Mouse (Mus musculus) gastrocnemius, adult 2 months (tissue): Measurements from ENCODE around the gene Bcl2l10. TPM values are rescaled to one million over a fixed set of nuclear protein-coding genes. Genes with fewer than 3 reads are reported as not detected.

Experiments used
- DNase-seq: peaks from one replicate; pipeline ENCODE4 v3.0.0; 2022
- H3K27ac ChIP-seq: fragments of 200-600 bp; 2 replicates; pipeline ENCODE4 v1.8.1; 2022; ENCODE audit warnings: mild to moderate bottlenecking
- H3K4me3 ChIP-seq: fragments of 200-600 bp; 2 replicates; pipeline ENCODE4 v1.8.1; 2022; ENCODE audit warnings: mild to moderate bottlenecking, moderate library complexity
- CTCF ChIP-seq: fragments of 200-600 bp; IDR thresholded peaks from 2 replicates; pipeline ENCODE4 v1.8.1; 2022; ENCODE audit warnings: antibody characterized with exemption, mild to moderate bottlenecking, moderate library complexity
- intact Hi-C: fragments of 180-260 bp; cut with DNase I; formaldehyde crosslinking; loops from one replicate; pipeline ENCODE4 v1.15.1; 2025
- total RNA-seq, 2 experiments: library from RNA; stranded (reverse); gene quantifications; 2 replicates each; pipeline ENCODE4 v1.2.3; 2021

Bcl2l10 gene
- total RNA-seq, 2 experiments from 2014 or later: not detected

DNA sequence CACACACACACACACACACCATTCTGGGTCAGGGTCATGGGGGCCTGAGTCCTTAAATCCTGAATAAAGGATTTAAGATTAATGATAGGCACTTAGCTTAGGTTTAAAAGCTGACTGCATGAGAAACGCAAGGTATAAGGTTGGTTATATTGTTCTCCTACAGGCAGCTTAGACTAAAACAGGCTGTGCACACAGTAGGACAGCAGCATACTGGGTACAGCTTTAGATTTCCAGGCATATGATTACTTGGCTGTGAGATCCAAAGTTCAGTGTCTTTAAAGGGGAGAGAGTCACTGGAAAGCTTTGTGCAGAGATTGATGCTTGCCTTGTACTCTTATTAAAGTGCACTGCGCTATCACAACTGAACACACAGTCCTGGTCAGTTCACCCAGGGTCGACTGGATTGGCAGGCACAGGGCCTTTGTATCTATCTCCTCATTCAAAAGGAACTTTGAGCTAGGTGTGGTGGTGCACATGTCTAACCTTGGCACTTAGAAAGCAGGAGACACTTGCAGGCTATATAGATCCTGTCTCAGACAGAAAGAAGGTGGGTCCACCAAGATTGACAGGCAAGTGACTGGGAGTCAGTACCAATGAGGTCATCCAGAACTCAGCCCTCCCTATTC lies 36.9 kb downstream of the Bcl2l10 start:
- Histone ChIP-seq H3K4me3 (no peak overlapping the region), H3K27ac (no peak overlapping the region)
- DNase-seq: no peak
- intact Hi-C loops: no loop called here
- no peak for TF ChIP-seq CTCF

DNA sequence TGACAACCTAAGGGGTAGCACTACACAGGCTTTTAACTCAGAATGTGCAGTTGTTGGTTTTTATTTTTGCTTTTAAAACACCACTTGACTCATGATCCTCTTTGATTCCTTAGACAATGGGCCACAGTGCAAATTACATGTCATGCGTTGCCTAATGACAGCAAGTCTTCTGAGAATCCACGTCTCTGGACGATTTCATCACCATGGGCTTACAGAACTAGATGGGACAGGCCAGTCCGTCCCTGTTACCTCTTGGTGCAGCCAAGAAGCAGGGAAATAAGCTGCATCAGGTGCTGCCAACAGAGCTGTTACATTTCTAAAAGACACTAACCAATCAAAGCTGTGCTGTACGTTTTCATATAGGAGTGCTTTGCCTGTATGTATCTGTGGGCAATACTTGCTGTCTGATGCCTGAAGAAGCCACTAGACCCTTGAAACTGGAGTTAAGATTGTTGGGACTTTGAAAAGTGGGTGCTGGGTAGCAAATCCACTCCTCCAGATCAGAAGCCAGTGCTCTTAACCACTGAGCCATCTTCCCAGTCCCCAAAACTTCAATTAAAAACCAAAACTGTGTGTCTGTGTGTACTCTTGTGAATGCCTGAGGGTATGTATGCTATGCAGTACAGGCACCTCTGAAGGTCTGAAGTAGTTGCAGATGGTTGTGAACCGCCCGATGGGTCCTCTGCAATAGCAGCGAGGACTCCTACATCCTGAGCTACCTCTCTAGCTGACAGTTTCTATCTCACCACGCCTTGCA lies 37.8 kb downstream of the Bcl2l10 start:
- TF ChIP-seq CTCF: no peak
- H3K27ac ChIP-seq: no peak overlapping the region
- DNase-seq: no peak
- H3K4me3 ChIP-seq: no peak overlapping the region
- intact Hi-C loops: no loop called here

DNA sequence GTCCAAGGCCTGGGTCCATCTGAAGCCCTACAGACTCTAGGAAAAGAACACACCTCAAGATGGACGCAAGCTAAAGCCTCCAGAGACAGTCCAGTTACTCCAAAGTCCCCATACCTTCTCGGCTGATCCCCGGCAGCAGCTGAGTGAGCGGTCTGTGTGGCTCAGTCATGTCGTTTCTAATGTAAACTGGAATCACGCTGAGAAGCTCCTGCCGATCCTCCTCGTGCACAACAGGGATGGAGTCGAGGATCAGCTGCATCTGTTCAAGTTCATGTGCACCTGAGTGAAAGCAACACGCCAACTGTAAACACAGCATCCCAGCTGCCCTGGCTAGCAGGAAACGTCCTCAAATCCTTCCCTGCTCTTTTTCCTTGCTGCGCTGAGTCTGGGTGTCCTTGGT lies 45.7 kb downstream of the Bcl2l10 start:
- no peak overlapping the region for H3K27ac ChIP-seq
- intact Hi-C loops: no loop called here
- H3K4me3 ChIP-seq: no peak overlapping the region
- no peak for DNase-seq
- no peak for TF ChIP-seq CTCF

DNA sequence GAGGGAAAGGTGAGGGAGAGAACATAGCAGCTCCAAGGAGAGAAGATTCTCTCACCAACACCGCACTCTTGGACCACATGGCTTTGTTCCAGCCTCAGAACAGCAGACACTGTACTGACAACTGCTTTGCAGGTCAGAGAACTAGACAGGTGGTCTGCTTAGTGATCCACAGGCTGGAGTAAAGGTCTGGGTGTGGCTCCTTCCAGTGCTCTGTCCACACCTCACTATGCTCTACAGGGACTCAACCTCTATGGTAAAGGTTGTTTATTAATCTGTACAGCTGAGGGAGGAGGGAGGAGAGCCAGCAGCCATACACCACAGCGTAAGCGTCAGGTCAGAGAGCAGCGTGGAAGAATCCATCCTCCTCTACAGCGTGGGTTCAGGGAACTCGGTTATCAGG lies 48.4 kb downstream of the Bcl2l10 start:
- Histone ChIP-seq H3K4me3 (no peak overlapping the region), H3K27ac (no peak overlapping the region)
- no peak for DNase-seq
- TF ChIP-seq CTCF: no peak
- intact Hi-C loops: no loop called here

DNA sequence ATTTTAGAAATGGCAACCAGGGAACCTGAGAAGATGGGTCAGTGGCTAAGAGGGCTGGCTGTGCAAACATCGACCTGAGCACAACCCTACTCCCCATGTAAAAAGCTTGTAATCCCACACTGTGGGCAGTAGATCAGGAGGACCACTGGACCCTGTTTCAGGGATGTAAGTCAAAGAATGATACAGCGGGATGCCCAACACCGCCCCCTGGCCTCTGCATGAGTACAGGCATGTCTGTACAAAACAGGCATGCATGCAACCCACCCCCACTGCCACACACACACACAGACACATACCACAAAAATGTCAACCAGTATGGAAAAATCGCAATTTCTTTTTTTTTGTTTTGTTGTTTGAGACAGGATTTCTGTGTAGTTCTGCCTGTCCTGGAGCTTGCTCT lies 51.5 kb downstream of the Bcl2l10 start:
- H3K4me3 ChIP-seq: no peak overlapping the region
- DNase-seq: no peak
- H3K27ac ChIP-seq: peak overlapping the region; percentile 75
- intact Hi-C loops: no loop called here
- TF ChIP-seq CTCF: no peak

DNA sequence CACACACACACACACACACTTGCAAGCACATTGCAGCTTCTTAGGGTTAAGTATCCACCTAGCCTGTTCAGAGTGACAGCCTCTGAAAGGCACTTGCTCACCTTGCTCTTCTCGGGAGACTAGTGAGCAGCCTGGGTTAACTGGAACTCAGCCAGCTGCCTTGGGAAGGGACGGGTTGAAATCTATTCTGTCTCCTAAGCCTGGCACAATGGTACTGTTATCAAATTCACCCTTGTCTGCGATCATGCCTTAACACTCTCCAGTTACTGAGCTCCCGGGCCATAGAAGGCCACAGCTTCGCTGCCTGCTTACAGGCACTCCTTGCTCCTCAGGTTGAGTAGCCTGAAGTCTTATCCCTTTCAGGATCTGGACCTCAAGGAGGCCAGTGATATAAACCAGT lies 53.1 kb downstream of the Bcl2l10 start:
- intact Hi-C loops: loop anchor here (5.0 kb wide), 1 partner anchor 37 kb away; no protein-coding TSS in a partner anchor
- Histone ChIP-seq H3K27ac (peak overlapping the region; percentile 74), H3K4me3 (no peak overlapping the region)
- TF ChIP-seq CTCF: no peak
- peak; percentile 38 for DNase-seq

Other genes starting within 250 kb of the Bcl2l10 start
- 10 to 100 TPM; 10.8 to 13.6 TPM for gene Myo5c, start 115.7 kb upstream of the Bcl2l10 start, total RNA-seq
- gene Gnb5, start 41.5 kb upstream of the Bcl2l10 start, total RNA-seq: 10 to 100 TPM in 1 of 2 experiments, 1 to 10 TPM in 1; 7.6 to 15.4 TPM
- 10 to 100 TPM; 26.4 to 29.6 TPM for gene Mapk6, start 62.2 kb downstream of the Bcl2l10 start, total RNA-seq
- gene Leo1, start 93.8 kb downstream of the Bcl2l10 start, total RNA-seq: 10 to 100 TPM; 23.3 to 28.5 TPM
- gene Tmod3, start 211.9 kb downstream of the Bcl2l10 start, total RNA-seq: 10 to 100 TPM; 15.0 to 23.0 TPM